Mouse (Mus musculus): ENCODE measurements around the gene Cpne2. TPM values are rescaled to one million over a fixed set of nuclear protein-coding genes. Genes with fewer than 3 reads are reported as not detected.

The Cpne2 gene
- 13.8 and 14.0 TPM in 2 replicates for polyA plus RNA-seq (2015; fragmentation: Nextera tagmentation; extraction: Ambion mirVana)

- no peak within 1 kb of the TSS for H3K27ac ChIP-seq
- peak within 1 kb of the TSS; percentile 98 for H3K4me2 ChIP-seq
Measured at GRCm38 (mm10) chr8:94532873-94533671, at the start of gene Cpne2. TSS of gene Cpne2 (plus strand) at chr8:94532990.

GRCm38 (mm10) chr8:94485288-94485687 lies 47.5 kb upstream of the Cpne2 start:
- WGBS: 74% methylated on average over 3 of the region's 3 CpGs
- Histone ChIP-seq H3K4me2 (no peak overlapping the region), H3K36me3 (no peaks in the 10 kb centered on the region), H3K4me1 (no peaks in the 10 kb centered on the region), H3K27me3 (no peaks in the 10 kb centered on the region), H3K9me3 (no peaks in the 10 kb centered on the region), H3K9ac (no peak overlapping the region), H3K4me3 (no peak overlapping the region), H3K27ac (no peak overlapping the region)
- ATAC-seq (ENCODE audit: insufficient number of reproducible peaks, low FRiP score, low TSS enrichment, low read depth): no peak

More at GRCm38 (mm10) chr8:94532873-94533671, at the start of gene Cpne2:
- under 1% methylated on average over 56 of the region's 81 CpGs for WGBS
- H3K27me3 ChIP-seq: peaks cover 33% of the 10 kb centered on the region
- H3K9me3 ChIP-seq: no peaks in the 10 kb centered on the region
- peak within 1 kb of the TSS; percentile 74 for H3K9ac ChIP-seq
- H3K4me1 ChIP-seq: peaks cover 25% of the 10 kb centered on the region
- H3K4me3 ChIP-seq: peak within 1 kb of the TSS; percentile 73
- no peaks in the 10 kb centered on the region for H3K36me3 ChIP-seq
- ATAC-seq (ENCODE audit: insufficient number of reproducible peaks, low FRiP score, low TSS enrichment, low read depth): peak; percentile 74

GRCm38 (mm10) chr8:94485882-94486281 lies 46.9 kb upstream of the Cpne2 start:
- Histone ChIP-seq H3K4me1 (no peaks in the 10 kb centered on the region), H3K27ac (no peak overlapping the region), H3K4me2 (no peak overlapping the region), H3K9ac (no peak overlapping the region), H3K36me3 (no peaks in the 10 kb centered on the region), H3K27me3 (no peaks in the 10 kb centered on the region), H3K4me3 (no peak overlapping the region), H3K9me3 (no peaks in the 10 kb centered on the region)
- WGBS: 15% methylated on average over 2 of the region's 2 CpGs
- no peak for ATAC-seq (ENCODE audit: insufficient number of reproducible peaks, low FRiP score, low TSS enrichment, low read depth)

- Histone ChIP-seq H3K4me3 (no peak overlapping the region), H3K27me3 (no peaks in the 10 kb centered on the region), H3K4me2 (no peak overlapping the region), H3K9ac (no peak overlapping the region), H3K36me3 (no peaks in the 10 kb centered on the region), H3K4me1 (peaks cover 6% of the 10 kb centered on the region; the same call in 1 of the 2 replicates), H3K9me3 (no peaks in the 10 kb centered on the region), H3K27ac (no peak overlapping the region)
- WGBS: 65% methylated on average over 2 of the region's 2 CpGs
- no peak for ATAC-seq (ENCODE audit: insufficient number of reproducible peaks, low FRiP score, low TSS enrichment, low read depth)
Measured at GRCm38 (mm10) chr8:94488016-94488415, 44.8 kb upstream of the Cpne2 start.

GRCm38 (mm10) chr8:94489809-94490483 lies 42.8 kb upstream of the Cpne2 start:
- Histone ChIP-seq H3K27me3 (no peaks in the 10 kb centered on the region), H3K9ac (no peak overlapping the region), H3K4me2 (no peak overlapping the region), H3K36me3 (no peaks in the 10 kb centered on the region), H3K4me1 (peaks cover 6% of the 10 kb centered on the region; the same call in 1 of the 2 replicates), H3K27ac (no peak overlapping the region), H3K9me3 (no peaks in the 10 kb centered on the region), H3K4me3 (no peak overlapping the region)
- no peak for ATAC-seq (ENCODE audit: insufficient number of reproducible peaks, low FRiP score, low TSS enrichment, low read depth)
- 69% methylated on average over 4 of the region's 4 CpGs for WGBS

GRCm38 (mm10) chr8:94492021-94492681 lies 40.6 kb upstream of the Cpne2 start:
- Histone ChIP-seq H3K4me3 (peak overlapping the region; percentile 27), H3K4me1 (peaks cover 6% of the 10 kb centered on the region; the same call in 1 of the 2 replicates), H3K9ac (no peak overlapping the region), H3K36me3 (no peaks in the 10 kb centered on the region), H3K27ac (no peak overlapping the region), H3K9me3 (no peaks in the 10 kb centered on the region), H3K4me2 (peak overlapping the region; percentile 58), H3K27me3 (no peaks in the 10 kb centered on the region)
- no peak for ATAC-seq (ENCODE audit: insufficient number of reproducible peaks, low FRiP score, low TSS enrichment, low read depth)
- 7% methylated on average over 15 of the region's 15 CpGs for WGBS

- H3K9ac ChIP-seq: no peak overlapping the region
- peaks cover 6% of the 10 kb centered on the region; the same call in 1 of the 2 replicates for H3K4me1 ChIP-seq
- no peaks in the 10 kb centered on the region for H3K36me3 ChIP-seq
- WGBS: 15% methylated on average over 1 of the region's 1 CpGs
- ATAC-seq (ENCODE audit: insufficient number of reproducible peaks, low FRiP score, low TSS enrichment, low read depth): no peak
- H3K27ac ChIP-seq: no peak overlapping the region
- no peaks in the 10 kb centered on the region for H3K9me3 ChIP-seq
- no peaks in the 10 kb centered on the region for H3K27me3 ChIP-seq
- no peak overlapping the region for H3K4me2 ChIP-seq
- H3K4me3 ChIP-seq: no peak overlapping the region
Measured at GRCm38 (mm10) chr8:94493240-94493639, 39.5 kb upstream of the Cpne2 start.

- Histone ChIP-seq H3K9ac (no peak overlapping the region), H3K9me3 (no peaks in the 10 kb centered on the region), H3K4me2 (no peak overlapping the region), H3K36me3 (no peaks in the 10 kb centered on the region), H3K4me1 (no peaks in the 10 kb centered on the region), H3K27me3 (0 out of 2 replicates have a peak, but pooled peaks cover 3% of the 10 kb centered on the region), H3K4me3 (no peak overlapping the region), H3K27ac (no peak overlapping the region)
- no peak for ATAC-seq (ENCODE audit: insufficient number of reproducible peaks, low FRiP score, low TSS enrichment, low read depth)
- WGBS: 65% methylated on average over 5 of the region's 5 CpGs
Measured at GRCm38 (mm10) chr8:94515430-94516208, 17.2 kb upstream of the Cpne2 start.

- no peak overlapping the region for H3K4me2 ChIP-seq
- H3K4me3 ChIP-seq: no peak overlapping the region
- H3K4me1 ChIP-seq: no peaks in the 10 kb centered on the region
- H3K27ac ChIP-seq: no peak overlapping the region
- 0 out of 2 replicates have a peak, but pooled peaks cover 3% of the 10 kb centered on the region for H3K27me3 ChIP-seq
- H3K36me3 ChIP-seq: no peaks in the 10 kb centered on the region
- H3K9me3 ChIP-seq: no peaks in the 10 kb centered on the region
- WGBS: 35% methylated on average over 1 of the region's 1 CpGs
- no peak for ATAC-seq (ENCODE audit: insufficient number of reproducible peaks, low FRiP score, low TSS enrichment, low read depth)
- H3K9ac ChIP-seq: no peak overlapping the region
Measured at GRCm38 (mm10) chr8:94516209-94516593, 16.6 kb upstream of the Cpne2 start.

GRCm38 (mm10) chr8:94516766-94517165 lies 16.0 kb upstream of the Cpne2 start:
- no peak overlapping the region for H3K4me3 ChIP-seq
- H3K4me1 ChIP-seq: no peaks in the 10 kb centered on the region
- no peak overlapping the region for H3K27ac ChIP-seq
- H3K9ac ChIP-seq: no peak overlapping the region
- no peak overlapping the region for H3K4me2 ChIP-seq
- 0 out of 2 replicates have a peak, but pooled peaks cover 3% of the 10 kb centered on the region for H3K27me3 ChIP-seq
- WGBS: 30% methylated on average over 2 of the region's 3 CpGs
- no peak for ATAC-seq (ENCODE audit: insufficient number of reproducible peaks, low FRiP score, low TSS enrichment, low read depth)
- no peaks in the 10 kb centered on the region for H3K36me3 ChIP-seq
- H3K9me3 ChIP-seq: no peaks in the 10 kb centered on the region

GRCm38 (mm10) chr8:94518331-94518730 lies 14.5 kb upstream of the Cpne2 start:
- Histone ChIP-seq H3K4me1 (no peaks in the 10 kb centered on the region), H3K36me3 (no peaks in the 10 kb centered on the region), H3K9ac (no peak overlapping the region), H3K4me3 (no peak overlapping the region), H3K27ac (no peak overlapping the region), H3K4me2 (no peak overlapping the region), H3K27me3 (0 out of 2 replicates have a peak, but pooled peaks cover 3% of the 10 kb centered on the region), H3K9me3 (no peaks in the 10 kb centered on the region)
- 68% methylated on average over 10 of the region's 10 CpGs for WGBS
- ATAC-seq (ENCODE audit: insufficient number of reproducible peaks, low FRiP score, low TSS enrichment, low read depth): no peak

Measured in limb, embryonic 15.5 days (tissue).